Mouse (Mus musculus): ENCODE results near the gene Mrtfa.

The Mrtfa gene

DNA sequence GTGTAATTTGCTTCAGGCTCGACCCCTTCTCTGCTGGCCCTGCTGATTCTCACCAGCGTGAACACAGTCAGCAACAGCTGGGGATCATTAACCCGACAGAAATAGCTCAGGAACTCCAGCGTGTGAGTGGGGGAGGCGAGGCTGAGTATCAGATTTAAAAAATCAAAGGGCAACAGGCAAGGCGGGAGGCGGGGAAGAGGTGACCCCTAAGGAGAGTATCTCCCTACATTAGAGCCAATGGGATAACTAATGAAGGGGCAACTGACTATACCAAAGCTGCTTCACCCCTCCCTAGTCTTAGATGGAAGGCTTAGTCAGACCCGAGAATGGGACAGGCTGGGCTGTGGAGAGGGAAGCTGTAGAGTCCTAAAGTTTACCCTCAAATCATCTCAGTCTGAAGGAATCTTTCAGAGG is 128.4 kb downstream of the Mrtfa start:
- DNase-seq, result no peak

DNA sequence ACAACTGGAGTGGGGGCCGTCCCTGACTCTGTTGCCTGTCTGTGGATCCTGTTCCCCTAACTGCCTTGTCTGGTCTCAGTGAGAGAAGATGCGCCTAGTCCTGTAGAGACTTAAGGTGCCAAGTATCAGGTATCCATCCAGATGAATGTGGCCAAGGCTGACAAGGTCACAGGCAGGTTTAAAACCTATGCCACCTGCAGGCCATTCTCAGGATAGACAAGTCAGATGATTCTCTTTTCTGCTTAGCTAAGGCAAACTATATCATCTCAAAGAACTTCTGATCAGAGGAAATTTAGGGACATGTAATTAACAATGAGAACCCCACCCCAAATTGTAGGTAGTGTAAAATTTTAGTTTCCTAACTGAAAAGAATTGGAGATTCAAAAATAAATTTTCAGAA is 129.6 kb downstream of the Mrtfa start:
- no peak for DNase-seq

DNA sequence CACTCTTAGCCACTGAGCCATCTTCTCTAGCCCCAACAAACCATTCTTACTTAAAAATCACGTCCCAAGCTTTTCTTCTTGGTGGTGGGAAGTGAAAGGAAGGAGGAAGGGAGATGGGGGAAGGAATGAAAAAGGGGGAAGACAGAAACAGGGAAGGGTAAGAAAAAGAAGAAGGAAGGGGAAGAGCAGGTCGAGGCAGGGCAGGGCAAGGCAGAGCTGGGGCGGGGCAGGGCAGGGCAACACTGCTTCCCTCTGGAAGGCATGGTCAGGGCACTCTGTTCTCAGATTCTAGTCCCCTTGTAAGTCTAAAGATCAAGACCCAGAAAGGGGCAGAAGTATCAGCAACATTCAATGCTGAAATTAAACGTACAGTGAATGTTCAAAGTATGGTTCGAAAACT is 132.8 kb downstream of the Mrtfa start:
- no peak for DNase-seq

DNA sequence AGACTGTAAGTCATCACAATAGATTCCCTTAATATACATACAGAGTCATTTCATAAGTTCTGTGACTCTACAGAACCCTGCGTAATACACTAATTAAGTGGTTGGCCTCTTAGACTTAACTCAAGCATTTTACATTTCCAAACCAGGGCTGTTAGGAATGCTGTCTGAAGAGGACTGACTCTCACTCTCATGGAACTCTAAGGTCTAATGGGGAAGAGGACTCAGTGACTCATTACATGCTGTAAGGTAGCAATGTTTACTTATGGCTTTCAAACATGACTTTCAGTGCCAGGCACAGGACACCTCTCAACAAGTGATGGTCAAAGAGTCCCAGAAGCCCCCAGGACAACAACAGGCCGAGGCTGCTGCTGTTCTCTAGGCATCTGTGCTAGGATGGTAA is 135.1 kb downstream of the Mrtfa start:
- DNase-seq, result no peak

DNA sequence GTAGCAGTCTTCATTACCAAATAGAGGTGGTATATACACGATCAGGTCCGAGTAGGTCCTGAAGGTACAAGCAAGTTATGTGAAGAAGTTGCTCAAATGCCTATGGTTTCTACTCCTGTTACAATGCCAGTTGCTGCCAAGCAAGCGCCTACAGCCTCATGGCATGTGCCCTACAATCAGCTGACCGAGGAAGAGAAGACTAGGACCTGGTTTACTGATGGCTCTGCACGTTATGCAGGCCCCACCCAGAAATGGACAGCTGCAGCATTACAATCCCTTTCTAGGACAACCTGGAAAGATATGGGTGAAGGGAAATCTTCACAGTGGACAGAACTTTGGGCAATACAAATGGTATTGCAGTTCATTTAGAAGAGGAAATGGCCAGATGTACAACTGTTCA is 138.1 kb downstream of the Mrtfa start:
- DNase-seq, result no peak

DNA sequence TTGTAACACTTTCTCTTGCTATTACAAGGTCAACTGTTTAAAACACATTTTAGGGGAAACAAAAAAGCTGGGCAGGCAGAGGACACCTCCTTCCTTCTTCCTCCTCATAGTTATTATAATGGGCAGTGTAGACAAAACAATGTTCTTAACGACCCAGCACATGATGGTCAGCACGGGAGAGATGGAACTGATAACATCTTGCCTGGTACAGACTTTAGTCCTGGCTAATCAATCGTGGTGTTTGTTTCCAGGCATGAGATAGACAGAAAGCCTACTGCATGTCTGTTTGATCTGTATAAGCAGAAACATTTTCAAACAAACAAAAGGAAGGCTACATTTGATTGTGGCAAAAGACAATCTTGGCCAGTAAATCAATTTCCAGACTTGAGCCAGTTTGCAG is 140.1 kb downstream of the Mrtfa start:
- DNase-seq, result no peak

DNA sequence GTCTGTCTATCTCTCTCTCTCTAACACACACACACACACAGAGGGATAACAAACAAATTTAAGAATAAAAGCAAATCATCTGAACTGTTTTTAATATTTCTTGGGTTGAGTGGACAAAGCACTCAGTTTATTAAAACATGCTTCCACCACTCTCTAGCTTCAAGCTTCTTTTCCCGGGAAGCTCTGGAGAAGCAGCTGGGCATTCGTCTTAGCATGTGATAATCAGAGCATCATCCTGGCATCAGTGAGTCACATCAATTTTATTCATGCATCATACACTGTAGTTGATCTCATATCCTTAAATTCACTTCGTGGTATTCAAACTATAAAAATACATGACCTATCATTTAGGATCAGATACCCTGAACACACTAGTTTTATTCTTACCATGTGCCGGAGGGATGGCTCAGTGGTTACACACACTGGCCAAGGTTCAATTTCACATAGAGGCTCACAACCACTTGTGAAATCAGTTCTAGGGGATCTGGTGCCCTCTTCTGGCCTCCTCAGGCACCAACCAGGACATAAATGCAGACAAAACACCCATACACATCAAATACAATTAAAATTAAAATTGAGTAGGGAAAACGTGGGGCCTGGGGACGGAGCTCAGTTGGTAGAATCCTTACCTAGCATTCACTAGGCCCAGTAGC is 141.0 kb downstream of the Mrtfa start:
- peak; percentile 38 to 49 for DNase-seq

DNA sequence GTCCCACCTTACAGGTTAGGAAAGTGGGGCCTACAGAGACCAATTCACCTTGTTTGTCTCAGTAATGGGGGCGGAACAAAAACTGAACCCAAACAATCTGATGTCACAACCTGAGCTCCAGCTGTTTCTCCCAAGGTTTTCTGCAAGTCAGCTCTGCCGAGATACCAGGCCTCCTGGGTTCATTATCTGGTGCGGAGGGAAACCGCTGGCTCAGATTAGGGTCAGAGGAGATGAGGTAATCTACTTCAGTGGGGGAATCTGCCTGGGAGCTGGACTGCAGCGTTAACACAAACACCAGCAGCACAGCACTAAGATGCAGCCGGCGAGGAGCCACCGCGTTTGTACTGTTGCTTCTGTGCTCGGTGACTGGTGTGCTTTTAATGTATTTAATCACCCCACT is 143.1 kb downstream of the Mrtfa start:
- no peak for DNase-seq

DNA sequence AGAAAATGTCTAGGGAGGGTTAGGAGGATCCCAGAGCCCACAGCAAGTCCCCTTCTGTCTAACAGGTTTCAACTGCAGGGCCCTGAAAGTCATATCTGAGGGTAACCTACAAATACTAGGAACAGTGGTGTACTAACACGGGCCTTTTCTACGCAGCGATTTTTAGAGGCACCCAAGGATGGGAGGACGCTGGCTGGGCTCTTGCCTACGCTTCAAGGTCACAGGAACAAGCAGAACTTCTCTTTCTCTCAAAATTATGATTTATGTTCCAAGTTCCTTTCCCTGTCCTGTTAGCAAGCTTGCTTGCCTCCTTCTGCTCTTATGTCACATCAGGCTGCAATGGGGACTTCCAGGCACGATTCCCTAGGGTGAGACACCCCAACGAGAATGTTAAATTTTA is 144.5 kb downstream of the Mrtfa start:
- DNase-seq, result no peak

DNA sequence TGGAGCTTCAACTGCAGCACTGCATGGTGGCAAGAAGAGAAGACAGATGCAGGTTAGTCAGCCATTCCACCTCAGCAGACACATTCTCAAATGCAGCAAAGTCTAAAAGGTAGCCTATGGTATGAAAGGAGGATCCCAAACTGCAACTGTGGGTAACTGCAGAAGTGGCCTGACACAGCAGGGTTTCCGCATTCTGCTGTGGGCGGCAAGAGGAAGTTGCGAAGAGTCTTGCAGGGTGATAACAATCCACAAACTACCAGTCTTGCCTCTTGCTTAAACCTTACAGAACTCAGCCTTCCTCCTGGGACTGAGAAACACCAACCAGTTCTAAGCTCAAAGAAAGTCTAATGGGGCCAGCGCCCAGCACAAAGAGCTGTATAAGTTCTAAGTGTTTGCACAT is 145.2 kb downstream of the Mrtfa start:
- peak; percentile 70 to 71 for DNase-seq

DNA sequence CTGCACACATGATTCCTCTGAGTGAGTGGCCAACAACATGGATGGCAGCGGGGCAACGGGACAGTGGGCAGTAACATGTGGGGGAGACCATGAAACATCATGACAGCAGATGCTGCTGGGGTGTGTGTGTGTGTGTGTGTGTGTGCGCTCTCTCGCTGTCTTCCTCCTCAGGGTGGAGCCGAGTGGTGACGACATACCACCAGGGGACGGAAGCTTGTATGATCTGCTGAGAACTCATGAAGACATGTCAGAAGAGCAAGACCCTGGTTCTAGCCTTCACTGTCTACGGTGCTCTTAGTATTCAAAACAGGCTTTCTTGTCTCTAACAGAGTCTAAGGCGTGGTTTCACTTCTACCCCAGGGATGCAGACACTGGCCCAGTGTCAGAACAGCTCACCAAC is 146.1 kb downstream of the Mrtfa start:
- peak; percentile 74 to 80 for DNase-seq

DNA sequence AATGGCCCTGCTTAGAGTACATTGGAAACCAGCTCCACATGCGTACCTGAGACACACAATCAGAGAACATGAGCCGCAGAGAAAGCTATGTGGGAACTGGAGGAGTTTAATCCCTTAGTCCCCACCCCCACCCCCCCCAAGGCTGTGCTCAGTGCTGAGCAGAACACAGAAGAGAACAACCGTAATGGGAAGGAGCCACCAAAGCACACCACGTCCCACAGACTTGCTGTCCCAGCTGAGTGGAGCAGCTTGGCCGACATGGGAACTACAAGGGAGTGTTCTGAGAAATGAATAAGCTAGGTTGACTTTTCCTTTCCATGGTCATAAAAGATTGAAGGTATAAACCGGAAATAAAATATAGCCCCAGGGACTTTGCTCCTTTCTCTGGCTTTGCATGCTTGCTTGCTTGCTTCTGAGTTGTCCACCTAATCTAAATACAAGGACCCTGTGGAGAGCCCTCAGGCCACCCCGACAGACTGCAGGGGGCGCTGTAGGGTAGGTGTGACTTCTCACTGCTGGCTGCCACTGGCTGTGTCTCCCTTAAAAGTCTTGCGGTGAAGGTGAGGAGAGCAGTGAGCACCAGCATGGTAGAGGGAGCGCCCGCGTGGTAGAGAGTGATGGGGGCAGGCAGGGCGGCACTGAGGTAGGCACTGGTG is 148.2 kb downstream of the Mrtfa start:
- peak; percentile 57 to 59 for DNase-seq

DNA sequence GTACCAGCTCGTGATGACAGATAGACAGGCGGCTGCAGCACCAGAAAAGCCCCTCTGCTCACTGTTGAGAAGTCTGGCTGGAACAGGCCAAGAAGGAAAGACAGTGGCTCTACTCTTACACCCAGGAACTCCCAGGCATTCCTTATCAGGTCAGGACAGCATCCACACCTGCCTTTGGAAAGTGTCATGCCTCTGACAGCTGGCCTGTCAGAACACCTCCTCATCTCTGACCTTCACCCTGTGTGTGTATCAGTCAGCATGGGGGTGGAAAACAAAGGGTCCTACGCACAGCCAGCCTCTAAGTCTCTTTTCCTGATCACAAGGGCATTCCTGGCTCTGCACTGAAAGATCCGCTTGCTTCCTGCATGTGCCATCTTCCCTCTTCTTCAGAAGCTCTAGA is 148.8 kb downstream of the Mrtfa start:
- DNase-seq, result no peak

DNA sequence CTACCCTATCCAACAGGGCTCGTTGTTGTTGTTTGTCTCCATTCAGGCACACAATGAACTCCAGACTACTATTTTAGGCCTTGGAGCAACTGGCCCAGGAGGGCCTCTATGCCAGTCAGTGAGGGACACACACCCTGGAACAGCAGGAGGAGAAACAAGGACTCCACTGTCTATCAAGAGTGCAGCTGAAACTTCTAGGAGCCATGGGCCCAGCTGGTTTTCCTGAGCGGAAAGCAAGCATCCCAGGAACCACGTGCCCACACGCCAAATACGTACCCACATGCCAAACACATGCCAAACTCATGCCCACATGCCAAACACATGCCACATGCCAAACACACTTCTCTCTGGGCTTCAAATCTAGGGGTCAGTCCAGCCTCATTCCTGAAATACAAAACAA is 152.1 kb downstream of the Mrtfa start:
- DNase-seq, result no peak

DNA sequence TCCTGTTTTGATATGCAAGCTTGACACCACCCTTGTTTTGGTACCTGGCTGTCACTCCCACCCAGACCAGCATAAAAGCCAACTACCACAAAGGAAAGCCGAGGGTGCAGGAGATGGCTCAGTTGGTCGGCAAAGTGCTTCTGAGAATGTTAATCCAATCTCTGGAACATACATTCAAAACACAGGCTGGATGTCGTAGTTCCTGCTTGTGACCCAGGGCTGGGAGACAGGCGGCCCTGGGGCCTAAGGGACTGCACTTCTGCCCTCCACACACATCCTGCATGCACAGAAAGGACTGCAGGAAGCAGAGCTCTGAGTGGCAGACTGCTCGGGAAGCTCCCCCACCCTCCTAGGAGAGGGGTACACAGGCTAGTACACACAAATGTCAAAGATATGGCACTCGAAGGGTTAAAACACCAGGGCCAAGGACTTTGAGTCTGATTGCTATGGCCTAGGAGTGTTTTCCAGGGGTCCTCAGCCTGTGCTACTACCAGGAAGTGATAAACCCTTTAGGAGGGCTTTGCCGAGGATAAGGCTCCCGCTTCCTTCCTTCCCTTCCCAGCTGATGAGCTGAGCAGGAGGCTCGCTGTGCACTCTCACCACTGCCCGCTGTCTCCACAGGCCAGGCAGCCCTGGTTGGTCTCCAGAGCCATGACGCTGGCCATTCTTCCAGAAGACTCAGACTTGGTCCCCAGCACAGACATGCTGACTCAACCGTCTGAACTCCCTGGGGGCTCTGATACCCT is 155.0 kb downstream of the Mrtfa start:
- no peak for DNase-seq

DNA sequence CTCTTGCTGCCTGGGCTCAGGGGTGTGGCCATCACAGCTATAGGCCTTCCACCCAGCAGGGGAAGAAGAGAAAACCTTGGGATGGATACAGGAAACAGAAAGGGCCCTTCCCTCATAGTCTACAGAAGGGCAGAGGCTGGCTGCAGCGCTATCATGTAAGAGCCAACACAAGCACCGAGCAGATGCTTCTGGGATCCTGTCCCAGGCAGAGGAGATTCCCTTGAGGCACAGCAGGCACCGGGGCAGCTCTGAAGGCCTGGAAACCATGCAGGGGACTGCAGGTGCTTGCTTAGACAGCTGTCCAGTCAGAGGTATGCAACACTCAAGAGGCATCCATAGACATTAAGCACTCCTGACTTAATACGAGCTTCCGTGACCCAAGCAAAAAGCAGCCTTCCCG is 156.4 kb downstream of the Mrtfa start:
- DNase-seq, result no peak

DNA sequence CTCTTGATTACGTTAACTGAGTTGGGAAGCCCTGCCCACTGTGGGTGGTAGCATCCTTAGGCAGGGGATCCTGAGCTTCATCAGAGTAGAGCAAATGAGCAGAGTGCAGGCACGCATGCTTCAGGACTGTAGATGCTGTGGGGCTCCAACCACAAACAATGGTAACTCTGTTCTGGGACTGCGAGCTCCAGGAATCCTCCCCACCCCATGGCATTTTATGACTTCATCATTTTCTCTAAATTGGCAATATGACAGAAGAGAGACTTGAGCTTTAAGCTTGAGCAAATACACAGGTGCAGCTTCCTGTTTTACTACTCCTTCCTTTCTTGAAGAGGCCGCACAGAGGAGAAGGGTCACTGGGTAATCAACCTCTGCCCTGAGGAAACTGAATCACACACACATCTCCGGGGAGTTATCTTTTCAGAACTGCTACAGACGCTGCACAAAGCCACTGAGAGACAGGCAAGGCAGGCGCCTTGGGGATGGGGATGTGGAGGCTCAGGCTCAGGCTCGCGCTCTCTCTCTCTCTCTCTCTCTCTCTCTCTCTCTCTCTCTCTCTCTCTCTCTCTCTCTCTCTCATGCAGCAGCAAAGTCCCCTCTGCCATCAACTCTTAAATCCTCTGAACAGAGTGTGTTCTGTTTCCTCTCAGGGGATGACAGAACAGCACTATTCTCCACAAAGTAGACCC is 157.5 kb downstream of the Mrtfa start:
- peak in 1 of 2 experiments; percentile 24 for DNase-seq

DNA sequence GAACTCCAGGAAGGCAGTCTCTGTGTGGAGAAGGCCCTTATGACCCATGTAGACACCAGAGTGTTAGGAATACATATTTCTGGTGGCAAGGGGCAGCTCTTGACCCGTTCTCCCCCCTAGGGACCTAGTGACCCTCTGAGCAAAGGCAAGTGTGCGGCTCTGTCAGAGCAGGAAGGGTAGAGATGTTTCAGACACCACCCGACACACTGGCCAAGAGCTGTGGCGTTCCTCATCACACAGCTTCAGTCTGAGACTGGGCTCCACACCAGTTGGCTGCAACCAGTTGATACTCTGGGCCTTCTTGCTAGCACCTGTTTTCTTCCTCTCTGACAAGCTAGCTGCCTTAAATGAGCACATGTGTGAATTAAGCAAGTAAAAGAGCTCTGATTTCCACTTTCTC is 158.9 kb downstream of the Mrtfa start:
- peak in 1 of 2 experiments; percentile 3 for DNase-seq

DNA sequence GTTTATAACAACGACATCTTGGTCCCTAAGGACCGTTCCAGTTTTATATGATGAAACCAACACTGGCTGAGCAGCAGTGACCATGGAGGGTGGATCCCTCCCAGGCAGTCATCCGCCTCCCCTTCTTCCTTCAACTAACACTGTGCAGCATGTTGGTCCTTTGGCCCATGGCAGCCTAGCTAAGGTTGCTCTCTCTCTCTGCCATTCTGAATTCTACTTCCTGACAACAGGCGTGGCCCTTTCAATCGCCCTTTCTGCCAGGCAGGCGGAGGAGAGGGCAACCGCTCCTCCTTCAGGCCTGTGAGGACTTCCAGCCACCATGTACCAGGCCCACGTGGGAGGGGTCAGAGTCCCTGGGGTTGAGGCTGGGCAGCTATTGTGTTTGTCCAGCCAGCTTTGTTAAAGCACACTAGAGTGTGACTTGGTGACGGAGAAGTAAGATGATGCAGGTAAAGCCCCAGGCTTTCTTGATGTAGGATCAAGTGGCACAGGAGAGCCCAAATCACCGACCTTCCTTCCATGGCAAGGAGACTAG is 159.6 kb downstream of the Mrtfa start:
- DNase-seq, result peak in 1 of 2 experiments; percentile 8

DNA sequence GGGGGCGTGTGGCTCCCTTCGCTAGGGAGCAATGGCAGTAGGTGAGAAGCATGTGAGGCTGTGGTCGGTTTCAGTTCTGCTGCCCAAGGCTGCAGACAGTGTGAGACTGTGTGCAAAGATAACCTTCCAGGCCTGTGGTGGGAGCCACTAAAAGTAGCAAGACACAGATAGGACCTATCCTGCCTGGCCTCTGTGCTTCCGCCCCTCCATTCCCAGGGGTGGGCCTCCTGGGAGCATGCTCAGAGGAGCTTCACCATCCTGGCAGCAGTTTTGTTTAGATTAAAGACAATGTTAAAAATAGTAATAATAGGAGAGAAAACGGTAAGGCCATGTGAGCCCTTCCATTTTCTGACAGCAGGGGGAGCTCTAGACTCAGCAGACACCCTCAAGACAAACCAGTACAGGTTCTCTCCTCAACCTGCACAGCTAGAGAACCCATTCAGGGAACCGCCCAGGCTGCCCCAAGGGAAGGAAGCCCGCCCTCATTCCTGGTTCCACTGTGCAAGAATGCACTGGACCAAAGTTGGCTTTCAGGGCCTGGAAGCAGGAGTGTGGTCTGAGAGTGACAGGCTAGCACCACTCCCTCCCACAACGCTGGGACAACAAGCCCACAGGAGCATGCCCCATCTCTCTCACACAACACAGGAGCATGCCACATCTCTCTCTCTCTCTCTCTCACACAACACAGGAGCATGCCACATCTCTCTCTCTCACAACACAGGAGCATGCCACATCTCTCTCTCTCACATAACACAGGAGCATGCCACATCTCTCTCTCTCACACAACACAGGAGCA is 163.0 kb downstream of the Mrtfa start:
- peak; percentile 64 to 75 for DNase-seq

DNA sequence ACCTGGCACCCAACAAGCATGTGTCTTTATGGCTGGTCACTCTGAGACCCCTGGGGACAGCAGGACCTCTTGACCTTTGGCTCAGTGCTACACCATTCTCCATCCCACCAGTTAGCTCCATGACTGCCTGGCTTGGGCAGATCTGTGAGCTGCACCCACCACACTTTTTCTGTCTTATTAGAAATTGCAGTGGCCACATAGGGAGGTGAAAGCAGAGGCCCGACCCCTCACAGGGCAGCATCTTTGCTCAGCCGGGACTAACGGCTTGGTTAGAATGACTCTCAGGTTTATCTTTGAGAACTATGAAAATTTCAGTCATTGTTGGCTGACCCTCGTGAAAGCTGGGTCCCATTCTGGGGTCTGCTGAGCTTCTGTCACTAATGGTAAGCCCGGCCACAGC is 163.7 kb downstream of the Mrtfa start:
- no peak for DNase-seq

DNA sequence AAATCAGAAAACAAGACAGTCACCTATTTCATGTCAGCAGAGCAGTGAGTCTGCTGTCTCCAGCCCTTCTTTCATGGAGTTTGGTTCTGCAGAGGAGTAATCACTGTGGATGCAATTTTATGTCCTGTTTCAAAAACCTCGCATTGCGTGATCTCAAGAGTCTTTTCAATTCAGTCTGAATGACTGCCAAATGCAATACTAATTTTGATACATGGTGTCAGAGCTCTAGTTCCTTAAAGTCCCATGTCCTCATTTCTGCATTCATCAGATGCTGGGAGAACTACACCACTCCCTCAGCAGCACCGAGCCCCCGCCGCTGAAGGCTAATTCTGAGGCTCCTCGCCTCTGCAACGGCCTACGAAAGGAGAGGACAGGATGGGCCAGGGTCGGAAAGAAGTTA is 166.7 kb downstream of the Mrtfa start:
- no peak for DNase-seq
